Mouse (Mus musculus): ENCODE data around the gene Csf3.
A peak's percentile ranks its signal among the peaks of the same experiment; 100 is the strongest.
"Not testable (repeated sequence)": the region's sequence is repeated elsewhere in the genome, so short reads cannot be mapped to it uniquely, and the experiment has no call there.

The Csf3 gene

GRCm38 (mm10) chr11:98701213-98701670, at the start of gene Csf3:
Gene Csf3, plus strand, starts transcription at chr11:98701263.
- no peak for DNase-seq (ENCODE audit: low read depth, low spot score)

GRCm38 (mm10) chr11:98655076-98655475, 46.0 kb upstream of the Csf3 start:
- DNase-seq (ENCODE audit: low read depth, low spot score), result peak; percentile 75

- DNase-seq (ENCODE audit: low read depth, low spot score), result peak; percentile 77
These were observed 40.5 kb upstream of the Csf3 start for GRCm38 (mm10) chr11:98660517-98660916.

GRCm38 (mm10) chr11:98664091-98664490, 37.0 kb upstream of the Csf3 start, which contains the start of gene Gsdma:
Gene Gsdma, plus strand, starts transcription at chr11:98664351.
- no peak for DNase-seq (ENCODE audit: low read depth, low spot score)

- DNase-seq (ENCODE audit: low read depth, low spot score), result no peak
These were observed 32.1 kb upstream of the Csf3 start for GRCm38 (mm10) chr11:98668984-98669383.

GRCm38 (mm10) chr11:98671284-98671815, 29.7 kb upstream of the Csf3 start:
- no peak for DNase-seq (ENCODE audit: low read depth, low spot score)

GRCm38 (mm10) chr11:98671857-98672256, 29.2 kb upstream of the Csf3 start:
- no peak for DNase-seq (ENCODE audit: low read depth, low spot score)

GRCm38 (mm10) chr11:98672482-98672881, 28.6 kb upstream of the Csf3 start:
- no peak for DNase-seq (ENCODE audit: low read depth, low spot score)

GRCm38 (mm10) chr11:98673136-98673535, 27.9 kb upstream of the Csf3 start:
- DNase-seq (ENCODE audit: low read depth, low spot score), result peak; percentile 71

- no peak for DNase-seq (ENCODE audit: low read depth, low spot score)
These were observed 25.2 kb upstream of the Csf3 start for GRCm38 (mm10) chr11:98675829-98676363.

GRCm38 (mm10) chr11:98680023-98680422, 21.0 kb upstream of the Csf3 start:
- DNase-seq (ENCODE audit: low read depth, low spot score), result no peak

GRCm38 (mm10) chr11:98680595-98680994, 20.5 kb upstream of the Csf3 start:
- not testable (repeated sequence) for DNase-seq (ENCODE audit: low read depth, low spot score)

GRCm38 (mm10) chr11:98681186-98681585, 19.9 kb upstream of the Csf3 start:
- no peak for DNase-seq (ENCODE audit: low read depth, low spot score)

- DNase-seq (ENCODE audit: low read depth, low spot score), result peak; percentile 96
These were observed 19.0 kb upstream of the Csf3 start, which contains the start of gene Psmd3 for GRCm38 (mm10) chr11:98681786-98682745. Gene Psmd3, plus strand, starts transcription at chr11:98682554.

- DNase-seq (ENCODE audit: low read depth, low spot score), result no peak
These were observed 18.3 kb upstream of the Csf3 start for GRCm38 (mm10) chr11:98682811-98683210.

GRCm38 (mm10) chr11:98685642-98686041, 15.4 kb upstream of the Csf3 start:
- DNase-seq (ENCODE audit: low read depth, low spot score), result no peak

- DNase-seq (ENCODE audit: low read depth, low spot score), result no peak
These were observed 14.1 kb upstream of the Csf3 start for GRCm38 (mm10) chr11:98686976-98687375.

GRCm38 (mm10) chr11:98688009-98688408, 13.1 kb upstream of the Csf3 start:
- DNase-seq (ENCODE audit: low read depth, low spot score), result no peak

GRCm38 (mm10) chr11:98693201-98693600, 7.9 kb upstream of the Csf3 start:
- no peak for DNase-seq (ENCODE audit: low read depth, low spot score)

- no peak for DNase-seq (ENCODE audit: low read depth, low spot score)
These were observed 7.3 kb upstream of the Csf3 start for GRCm38 (mm10) chr11:98693746-98694145.

GRCm38 (mm10) chr11:98694301-98694700, 6.8 kb upstream of the Csf3 start:
- DNase-seq (ENCODE audit: low read depth, low spot score), result no peak

- no peak for DNase-seq (ENCODE audit: low read depth, low spot score)
These were observed 5.7 kb upstream of the Csf3 start for GRCm38 (mm10) chr11:98695408-98695807.
